Mouse (Mus musculus): ENCODE results near the gene Clip1. TPM values are rescaled to one million over a fixed set of nuclear protein-coding genes. Genes with fewer than 3 reads are reported as not detected.
"Not testable (repeated sequence)": the region's sequence is repeated elsewhere in the genome, so short reads cannot be mapped to it uniquely, and the experiment has no call there.

The Clip1 gene
- polyA plus RNA-seq (2014; fragmentation: Nextera tagmentation; extraction: Ambion mirVana), result 34.2 and 37.3 TPM in 2 replicates

DNA sequence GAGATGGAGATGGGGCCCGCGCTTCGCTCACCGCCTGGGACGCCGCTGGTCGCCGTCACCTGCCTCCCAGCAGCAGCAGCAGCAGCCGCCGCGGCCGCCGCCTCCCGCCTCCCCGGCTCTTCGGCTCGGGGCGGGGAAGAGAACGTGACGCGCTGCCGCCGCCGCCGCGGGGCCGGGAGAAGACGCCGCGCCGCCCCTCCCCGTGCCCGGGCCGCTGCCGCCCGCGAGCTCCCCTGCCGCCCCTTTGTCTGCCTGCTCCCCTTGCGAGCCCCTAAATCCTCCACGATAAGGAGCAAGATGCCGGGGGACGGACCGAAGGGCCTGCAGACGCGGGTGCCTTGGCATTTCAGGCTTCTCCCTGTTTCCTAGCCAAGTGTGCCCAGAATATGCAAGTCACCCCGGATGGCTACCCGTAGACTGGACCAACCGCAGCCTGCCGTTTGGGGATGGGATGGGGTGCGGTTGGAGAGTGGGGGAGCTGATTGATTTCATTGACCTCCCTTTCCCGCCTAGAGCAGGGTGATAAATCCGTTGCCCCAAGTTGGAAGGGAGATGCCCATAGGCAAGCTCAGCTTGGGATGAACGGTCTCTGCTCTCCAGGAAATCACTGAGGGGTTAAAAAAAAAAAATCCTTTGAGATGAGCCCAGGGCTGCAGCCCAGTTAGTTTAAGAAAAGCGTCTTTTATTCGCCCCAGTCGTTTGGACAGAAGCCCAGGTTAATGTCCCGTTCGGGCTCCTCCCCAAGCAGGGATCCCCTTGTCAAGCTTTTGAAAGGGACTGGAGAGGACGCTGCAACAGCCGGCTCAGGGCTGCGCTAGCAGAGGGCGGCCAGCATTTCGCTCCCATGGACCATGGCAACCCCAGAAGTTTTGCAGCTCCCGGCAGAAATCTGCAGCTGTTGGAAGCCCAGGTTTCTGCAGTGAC is at the start of gene Clip1:
Clip1 (minus strand) TSS at position 398 of the 924 bp plus-strand sequence.
- DNase-seq (ENCODE audit: low spot score) (peak; percentile 71), ATAC-seq (replicated peaks; ENCODE audit: insufficient number of reproducible peaks, low FRiP score, low TSS enrichment, low read depth) (peak; percentile 49)
- Histone ChIP-seq H3K36me3 (replicated peaks; ENCODE audit: control insufficient read depth, insufficient read depth, low read depth, low read length) (no peaks in the 10 kb centered on the region), H3K4me1 (ENCODE audit: control insufficient read depth, insufficient read depth, low read length) (no peaks in the 10 kb centered on the region), H3K27me3 (ENCODE audit: control insufficient read depth, insufficient read depth, low read length) (no peaks in the 10 kb centered on the region), H3K4me3 (ENCODE audit: low read depth, low read length) (peak within 1 kb of the TSS; percentile 96), H3K9ac (replicated peaks; ENCODE audit: low read length) (peak within 1 kb of the TSS; percentile 99), H3K27ac (replicated peaks; ENCODE audit: low read depth, low read length) (peak within 1 kb of the TSS; percentile 92), H3K4me2 (ENCODE audit: low read depth, low read length) (peak within 1 kb of the TSS; percentile 65), H3K9me3 (replicated peaks; ENCODE audit: control insufficient read depth, low read length) (no peaks in the 10 kb centered on the region)
- WGBS, result under 1% methylated on average over 37 of the region's 64 CpGs

DNA sequence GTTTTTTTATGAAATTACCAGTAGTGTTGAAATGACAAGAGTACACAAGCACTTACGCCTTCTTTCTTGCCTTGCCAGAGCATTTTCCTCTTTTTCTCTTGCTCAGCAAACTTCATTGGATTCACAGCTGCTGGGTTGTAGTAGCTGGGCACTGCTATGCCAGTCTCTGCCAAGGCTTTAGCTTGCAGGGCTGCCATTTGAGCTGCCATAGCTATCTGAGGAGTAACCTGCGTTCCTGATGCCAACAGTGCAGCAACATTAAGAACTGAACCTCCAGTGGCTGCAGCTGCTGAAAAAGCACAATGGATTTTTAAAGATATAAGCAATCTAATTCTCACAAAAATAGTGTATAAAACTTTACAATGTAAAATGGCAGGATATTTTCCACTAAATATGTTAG is 46.6 kb upstream of the Clip1 start:
- 91% methylated on average over 2 of the region's 2 CpGs for WGBS
- Histone ChIP-seq H3K27me3 (ENCODE audit: control insufficient read depth, insufficient read depth, low read length) (no peaks in the 10 kb centered on the region), H3K4me3 (ENCODE audit: low read depth, low read length) (no peak overlapping the region), H3K9me3 (replicated peaks; ENCODE audit: control insufficient read depth, low read length) (no peaks in the 10 kb centered on the region), H3K4me2 (ENCODE audit: low read depth, low read length) (no peak overlapping the region), H3K9ac (replicated peaks; ENCODE audit: low read length) (no peak overlapping the region), H3K4me1 (ENCODE audit: control insufficient read depth, insufficient read depth, low read length) (no peaks in the 10 kb centered on the region), H3K27ac (replicated peaks; ENCODE audit: low read depth, low read length) (no peak overlapping the region), H3K36me3 (replicated peaks; ENCODE audit: control insufficient read depth, insufficient read depth, low read depth, low read length) (peaks cover 24% of the 10 kb centered on the region)
- no peak for DNase-seq (ENCODE audit: low spot score)
- no peak for ATAC-seq (replicated peaks; ENCODE audit: insufficient number of reproducible peaks, low FRiP score, low TSS enrichment, low read depth)

DNA sequence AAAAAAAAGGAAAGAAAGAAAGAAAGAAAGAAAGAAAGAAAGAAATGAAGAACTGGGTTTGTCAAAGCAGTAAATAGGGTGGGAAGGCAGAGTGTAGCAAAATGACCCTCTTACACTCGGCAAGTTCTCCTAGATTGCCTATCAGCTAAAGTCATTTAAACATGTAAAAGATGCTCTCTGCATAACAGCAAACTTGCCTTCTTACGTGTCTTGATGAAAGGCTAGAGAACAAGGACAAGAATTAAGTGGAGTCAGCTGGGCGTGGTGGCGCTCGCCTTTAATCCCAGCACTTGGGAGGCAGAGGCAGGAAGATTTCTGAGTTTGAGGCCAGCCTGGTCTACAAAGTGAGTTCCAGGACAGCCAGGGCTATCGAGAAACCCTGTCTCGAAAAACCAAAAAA is 39.4 kb upstream of the Clip1 start:
- not testable (repeated sequence) for H3K4me3 ChIP-seq (ENCODE audit: low read depth, low read length); H3K36me3 ChIP-seq (replicated peaks; ENCODE audit: control insufficient read depth, insufficient read depth, low read depth, low read length); H3K4me1 ChIP-seq (ENCODE audit: control insufficient read depth, insufficient read depth, low read length); ATAC-seq (replicated peaks; ENCODE audit: insufficient number of reproducible peaks, low FRiP score, low TSS enrichment, low read depth); DNase-seq (ENCODE audit: low spot score); H3K9me3 ChIP-seq (replicated peaks; ENCODE audit: control insufficient read depth, low read length); H3K27me3 ChIP-seq (ENCODE audit: control insufficient read depth, insufficient read depth, low read length); H3K4me2 ChIP-seq (ENCODE audit: low read depth, low read length); H3K9ac ChIP-seq (replicated peaks; ENCODE audit: low read length); H3K27ac ChIP-seq (replicated peaks; ENCODE audit: low read depth, low read length)
- 91% methylated on average over 7 of the region's 7 CpGs for WGBS

DNA sequence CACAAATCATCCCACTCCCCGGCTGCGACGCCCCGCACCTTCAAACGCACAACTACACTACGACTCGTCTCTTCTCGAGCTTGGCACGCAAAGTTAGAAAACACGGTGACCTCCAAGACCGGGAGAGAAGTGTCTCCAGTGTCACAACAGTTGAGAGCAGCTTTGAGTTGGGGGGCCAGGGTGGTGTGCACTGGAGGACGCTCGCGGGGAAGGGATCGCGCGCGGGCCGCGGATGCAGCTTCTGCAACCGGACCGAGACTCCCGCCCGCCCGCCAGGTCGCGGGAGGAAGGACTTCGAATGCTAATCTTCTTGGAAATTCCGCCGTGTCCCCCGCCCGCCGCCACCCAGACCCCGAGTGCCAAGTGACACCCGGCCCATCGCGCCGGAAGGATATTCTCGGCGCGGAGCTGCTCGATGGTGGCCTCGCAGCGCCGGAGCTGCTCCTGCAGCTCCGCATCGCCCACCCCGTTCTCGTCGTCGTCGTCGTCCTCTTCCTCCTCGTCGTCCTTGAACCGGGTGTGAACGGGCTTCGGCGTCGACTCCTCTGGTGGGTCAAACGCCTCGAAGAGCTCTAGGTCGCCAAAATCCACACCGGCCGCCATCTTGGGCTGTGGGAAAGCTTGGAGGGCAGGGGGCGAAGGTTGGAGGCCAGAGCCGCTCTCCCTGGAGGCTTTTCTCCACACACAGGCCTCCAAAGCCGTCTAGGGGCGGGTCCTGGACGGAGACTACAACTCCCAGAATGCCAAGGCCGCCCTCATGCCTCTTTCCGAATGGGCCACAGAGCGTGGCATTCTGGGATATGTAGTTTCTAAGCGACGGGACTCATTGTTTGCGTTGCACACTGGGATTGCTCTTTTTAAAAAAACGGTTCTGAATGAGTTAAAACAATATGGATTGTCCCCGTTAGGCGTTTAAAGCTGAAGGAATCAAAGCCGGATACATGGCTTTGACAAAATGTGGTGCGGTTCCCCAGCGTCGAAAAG is 36.2 kb upstream of the Clip1 start, which contains the start of gene Zcchc8:
Zcchc8 (minus strand) TSS at position 773 of the 984 bp plus-strand sequence.
- H3K27me3 ChIP-seq (ENCODE audit: control insufficient read depth, insufficient read depth, low read length), result no peaks in the 10 kb centered on the region
- H3K9me3 ChIP-seq (replicated peaks; ENCODE audit: control insufficient read depth, low read length), result no peaks in the 10 kb centered on the region
- H3K27ac ChIP-seq (replicated peaks; ENCODE audit: low read depth, low read length), result peak within 1 kb of the TSS; percentile 71
- ATAC-seq (replicated peaks; ENCODE audit: insufficient number of reproducible peaks, low FRiP score, low TSS enrichment, low read depth) (peak; percentile 99), DNase-seq (ENCODE audit: low spot score) (peak; percentile 99)
- WGBS, result 0% methylated on average over 80 of the region's 83 CpGs
- H3K36me3 ChIP-seq (replicated peaks; ENCODE audit: control insufficient read depth, insufficient read depth, low read depth, low read length), result no peaks in the 10 kb centered on the region; the same call in none of the 2 replicates
- H3K9ac ChIP-seq (replicated peaks; ENCODE audit: low read length), result peak within 1 kb of the TSS; percentile 86
- H3K4me1 ChIP-seq (ENCODE audit: control insufficient read depth, insufficient read depth, low read length), result no peaks in the 10 kb centered on the region; the same call in 1 of the 2 replicates
- peak within 1 kb of the TSS; percentile 48 for H3K4me2 ChIP-seq (ENCODE audit: low read depth, low read length)
- peak within 1 kb of the TSS; percentile 82 for H3K4me3 ChIP-seq (ENCODE audit: low read depth, low read length)

DNA sequence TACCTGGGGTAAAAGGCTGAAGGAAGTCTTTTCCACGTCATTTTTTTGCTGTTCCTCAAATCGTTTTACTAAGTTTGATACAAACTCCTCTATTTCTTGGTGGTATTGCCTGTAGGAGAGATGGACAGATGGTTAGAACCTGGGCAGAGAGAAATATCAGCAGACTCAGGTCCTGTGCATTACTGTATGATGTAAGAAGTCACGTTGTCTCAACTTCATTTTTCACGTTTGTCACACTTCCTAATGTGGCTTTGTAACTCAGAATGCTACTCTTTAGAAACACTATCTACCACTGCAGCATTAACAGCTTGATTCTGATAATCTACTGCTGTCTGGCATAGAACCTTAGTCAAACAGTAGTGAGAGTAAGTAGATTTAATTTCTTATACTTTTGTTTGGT is 30.2 kb upstream of the Clip1 start:
- H3K27me3 ChIP-seq (ENCODE audit: control insufficient read depth, insufficient read depth, low read length), result no peaks in the 10 kb centered on the region
- no peaks in the 10 kb centered on the region for H3K9me3 ChIP-seq (replicated peaks; ENCODE audit: control insufficient read depth, low read length)
- no peak overlapping the region for H3K4me2 ChIP-seq (ENCODE audit: low read depth, low read length)
- DNase-seq (ENCODE audit: low spot score), result no peak
- ATAC-seq (replicated peaks; ENCODE audit: insufficient number of reproducible peaks, low FRiP score, low TSS enrichment, low read depth), result no peak
- no peak overlapping the region for H3K4me3 ChIP-seq (ENCODE audit: low read depth, low read length)
- no peak overlapping the region for H3K27ac ChIP-seq (replicated peaks; ENCODE audit: low read depth, low read length)
- peaks cover 12% of the 10 kb centered on the region for H3K36me3 ChIP-seq (replicated peaks; ENCODE audit: control insufficient read depth, insufficient read depth, low read depth, low read length)
- 88% methylated on average over 4 of the region's 4 CpGs for WGBS
- H3K9ac ChIP-seq (replicated peaks; ENCODE audit: low read length), result no peak overlapping the region
- no peaks in the 10 kb centered on the region; the same call in 1 of the 2 replicates for H3K4me1 ChIP-seq (ENCODE audit: control insufficient read depth, insufficient read depth, low read length)

DNA sequence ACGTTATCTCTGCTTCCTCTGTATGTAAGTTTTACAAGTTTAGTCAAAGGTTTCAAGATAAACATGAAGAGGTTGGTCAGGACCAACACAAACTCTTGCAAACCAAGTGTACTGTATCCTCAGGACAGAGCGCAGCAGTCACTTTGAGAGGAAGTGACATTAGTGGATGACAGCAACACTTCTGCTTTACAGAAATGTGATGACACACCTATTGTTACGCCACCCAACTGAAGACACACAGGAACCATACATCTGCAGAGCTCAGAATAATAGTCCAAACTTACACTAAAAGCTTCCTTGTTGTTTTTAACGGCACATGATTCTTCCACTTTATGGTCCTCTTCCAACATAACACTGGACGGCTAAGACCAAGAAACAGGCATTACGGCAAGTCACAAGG is 29.4 kb upstream of the Clip1 start:
- Histone ChIP-seq H3K4me2 (ENCODE audit: low read depth, low read length) (no peak overlapping the region), H3K9me3 (replicated peaks; ENCODE audit: control insufficient read depth, low read length) (no peaks in the 10 kb centered on the region), H3K4me1 (ENCODE audit: control insufficient read depth, insufficient read depth, low read length) (no peaks in the 10 kb centered on the region; the same call in 1 of the 2 replicates), H3K27me3 (ENCODE audit: control insufficient read depth, insufficient read depth, low read length) (no peaks in the 10 kb centered on the region), H3K27ac (replicated peaks; ENCODE audit: low read depth, low read length) (no peak overlapping the region), H3K4me3 (ENCODE audit: low read depth, low read length) (no peak overlapping the region), H3K9ac (replicated peaks; ENCODE audit: low read length) (no peak overlapping the region), H3K36me3 (replicated peaks; ENCODE audit: control insufficient read depth, insufficient read depth, low read depth, low read length) (peaks cover 12% of the 10 kb centered on the region)
- 95% methylated on average over 6 of the region's 6 CpGs for WGBS
- ATAC-seq (replicated peaks; ENCODE audit: insufficient number of reproducible peaks, low FRiP score, low TSS enrichment, low read depth) (no peak), DNase-seq (ENCODE audit: low spot score) (no peak)

DNA sequence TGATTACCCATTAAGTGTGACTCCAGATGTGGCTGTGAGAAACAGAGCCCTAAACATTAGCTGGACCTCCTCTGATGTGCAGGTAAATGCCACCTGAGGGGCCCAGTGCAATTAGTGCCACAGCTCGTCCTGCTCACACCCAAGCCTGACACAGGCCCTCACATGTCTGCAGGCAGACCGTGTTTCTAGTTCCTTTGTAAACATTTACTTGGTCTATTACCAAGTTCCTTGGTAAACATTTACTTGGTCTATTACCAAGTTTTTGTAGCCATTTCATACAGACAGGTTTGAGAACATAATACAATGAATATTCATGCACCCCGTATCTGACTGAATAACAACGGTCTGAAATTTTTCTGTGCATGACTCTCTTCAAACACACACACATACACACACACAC is 25.2 kb upstream of the Clip1 start:
- no peak for DNase-seq (ENCODE audit: low spot score)
- WGBS, result 83% methylated on average over 4 of the region's 4 CpGs
- Histone ChIP-seq H3K9ac (replicated peaks; ENCODE audit: low read length) (no peak overlapping the region), H3K27me3 (ENCODE audit: control insufficient read depth, insufficient read depth, low read length) (no peaks in the 10 kb centered on the region), H3K4me2 (ENCODE audit: low read depth, low read length) (no peak overlapping the region), H3K36me3 (replicated peaks; ENCODE audit: control insufficient read depth, insufficient read depth, low read depth, low read length) (peaks cover 19% of the 10 kb centered on the region), H3K4me1 (ENCODE audit: control insufficient read depth, insufficient read depth, low read length) (no peaks in the 10 kb centered on the region), H3K9me3 (replicated peaks; ENCODE audit: control insufficient read depth, low read length) (no peaks in the 10 kb centered on the region), H3K27ac (replicated peaks; ENCODE audit: low read depth, low read length) (no peak overlapping the region), H3K4me3 (ENCODE audit: low read depth, low read length) (no peak overlapping the region)
- no peak for ATAC-seq (replicated peaks; ENCODE audit: insufficient number of reproducible peaks, low FRiP score, low TSS enrichment, low read depth)
